14 mouse cellular contexts compared by ENCODE assay signal in the genomic region with DNA sequence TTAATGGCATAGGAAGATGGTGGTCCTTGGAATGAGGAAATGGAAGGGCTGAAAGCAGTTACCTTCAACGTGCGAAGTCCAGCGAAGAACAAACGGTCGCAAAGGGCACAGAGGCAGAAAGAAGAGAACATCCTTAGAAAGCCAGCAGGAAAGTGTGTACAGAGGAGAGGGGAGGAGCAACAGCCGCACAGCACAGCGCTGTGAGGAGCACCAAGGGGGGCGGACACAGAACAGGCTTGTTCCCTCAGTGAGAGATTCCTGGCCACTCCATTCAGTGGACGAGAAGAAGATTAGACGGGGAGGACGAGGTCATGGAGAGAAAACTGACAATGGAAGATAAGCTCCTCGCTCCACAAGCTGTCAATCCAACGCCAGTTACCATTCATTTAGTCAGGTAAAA. TPM values are rescaled to one million over a fixed set of nuclear protein-coding genes. Genes with fewer than 3 reads are reported as not detected.
A peak's percentile ranks its signal among the peaks of the same experiment; 100 is the strongest.
DNase-seq lines count a peak whose midpoint lies in the region; ATAC-seq and TF ChIP-seq lines count a peak whose summit lies in the region.
"Had no signal": no experiment of that assay in that cellular context is flagged by ENCODE, and none has a peak within 500 bp of the region (broad histone marks: within the 10 kb centered on the region; RNA-seq: fewer than 3 reads in every experiment).

No protein-coding gene starts in this region.

- H3K27me3 ChIP-seq in embryonic facial prominence, embryonic 13.5 days, result no peaks in the 10 kb centered on the region
- H3K27me3 ChIP-seq in embryonic facial prominence, embryonic 10.5 days (replicated peaks; ENCODE audit: low read depth, poor library complexity, severe bottlenecking), result no peaks in the 10 kb centered on the region
- H3K27me3 ChIP-seq in heart, postnatal 0 days (ENCODE audit: control insufficient read depth, insufficient read depth, low read length), result no peaks in the 10 kb centered on the region
- no peaks in the 10 kb centered on the region for H3K27me3 ChIP-seq in hindbrain, embryonic 12.5 days
- H3K27me3 ChIP-seq: neural tube, embryonic 12.5 days had no signal

- H3K36me3 ChIP-seq in embryonic facial prominence, embryonic 13.5 days, result no peaks in the 10 kb centered on the region
- no peaks in the 10 kb centered on the region for H3K36me3 ChIP-seq in embryonic facial prominence, embryonic 10.5 days (replicated peaks)
- no peaks in the 10 kb centered on the region for H3K36me3 ChIP-seq in heart, postnatal 0 days (replicated peaks; ENCODE audit: control insufficient read depth, insufficient read depth, low read length)
- H3K36me3 ChIP-seq in hindbrain, embryonic 12.5 days, result no peaks in the 10 kb centered on the region
- H3K36me3 ChIP-seq: neural tube, embryonic 12.5 days had no signal

- no peak overlapping the region for H3K4me3 ChIP-seq in embryonic facial prominence, embryonic 13.5 days
- no peak overlapping the region for H3K4me3 ChIP-seq in embryonic facial prominence, embryonic 10.5 days
- H3K4me3 ChIP-seq in heart, postnatal 0 days (ENCODE audit: low read depth, low read length), result no peak overlapping the region
- H3K4me3 ChIP-seq in hindbrain, embryonic 12.5 days, result no peak overlapping the region
- H3K4me3 ChIP-seq: neural tube, embryonic 12.5 days had no signal

- intact Hi-C loops in heart, postnatal 14 days (cut with DNase I), result no loop called here
- intact Hi-C loops in left cerebral cortex, postnatal 4 days (cut with DNase I), result loop anchor here (10.0 kb wide), 1 partner anchor 58 kb away; a partner anchor contains a TSS

- 48% methylated on average over 13 of the region's 13 CpGs for WGBS in embryonic facial prominence, embryonic 13.5 days
- WGBS in embryonic facial prominence, embryonic 10.5 days, result 56% methylated on average over 13 of the region's 13 CpGs
- 35% methylated on average over 13 of the region's 13 CpGs for WGBS in heart, postnatal 0 days
- 55% methylated on average over 13 of the region's 13 CpGs for WGBS in hindbrain, embryonic 12.5 days

- H3K27ac ChIP-seq in embryonic facial prominence, embryonic 13.5 days, result no peak overlapping the region
- H3K27ac ChIP-seq in embryonic facial prominence, embryonic 10.5 days (replicated peaks), result no peak overlapping the region
- H3K27ac ChIP-seq in heart, postnatal 0 days (ENCODE audit: low read depth), result no peak overlapping the region
- H3K27ac ChIP-seq in hindbrain, embryonic 12.5 days, result no peak overlapping the region
- H3K27ac ChIP-seq: neural tube, embryonic 12.5 days had no signal

- TF ChIP-seq EP300 in heart, postnatal 0 days (IDR thresholded peaks at IDR 0.05; ENCODE audit: low read depth), result no peak

- no peak overlapping the region for H3K9ac ChIP-seq in embryonic facial prominence, embryonic 13.5 days
- H3K9ac ChIP-seq in heart, postnatal 0 days (replicated peaks; ENCODE audit: low read depth, low read length), result no peak overlapping the region
- H3K9ac ChIP-seq in hindbrain, embryonic 12.5 days, result no peak overlapping the region
- H3K9ac ChIP-seq: neural tube, embryonic 12.5 days had no signal

- no peak for TF ChIP-seq CTCF in heart, postnatal 0 days (IDR thresholded peaks at IDR 0.05; ENCODE audit: low read depth)

- DNase-seq in embryonic facial prominence, embryonic 10.5 days (ENCODE audit: low spot score), result no peak
- no peak for DNase-seq in heart, postnatal 0 days (ENCODE audit: low spot score)
- no peak for DNase-seq in heart, postnatal 14 days
- peak; percentile 16 for DNase-seq in lung, postnatal 10 days
- no peak for DNase-seq in lung, postnatal 14 days
- DNase-seq in left cerebral cortex, postnatal 4 days, result no peak
- DNase-seq: cerebellum, adult 9-11 months; gastrocnemius, postnatal 14 days; lung, adult 18-20 months; right cerebral cortex, postnatal 14 days; thymus, postnatal 25 days had no signal

- no peaks in the 10 kb centered on the region for H3K9me3 ChIP-seq in embryonic facial prominence, embryonic 13.5 days
- no peaks in the 10 kb centered on the region for H3K9me3 ChIP-seq in embryonic facial prominence, embryonic 10.5 days
- no peaks in the 10 kb centered on the region for H3K9me3 ChIP-seq in heart, postnatal 0 days (replicated peaks; ENCODE audit: control insufficient read depth, low read length)
- no peaks in the 10 kb centered on the region for H3K9me3 ChIP-seq in hindbrain, embryonic 12.5 days (replicated peaks)
- H3K9me3 ChIP-seq: neural tube, embryonic 12.5 days had no signal

- peaks cover 23% of the 10 kb centered on the region for H3K4me1 ChIP-seq in embryonic facial prominence, embryonic 13.5 days
- peaks cover 20% of the 10 kb centered on the region for H3K4me1 ChIP-seq in embryonic facial prominence, embryonic 10.5 days
- peaks cover 10% of the 10 kb centered on the region; the same call in 1 of the 2 replicates for H3K4me1 ChIP-seq in heart, postnatal 0 days (ENCODE audit: control insufficient read depth, insufficient read depth)
- H3K4me1 ChIP-seq in hindbrain, embryonic 12.5 days, result peaks cover 3% of the 10 kb centered on the region; the same call in 1 of the 2 replicates
- H3K4me1 ChIP-seq: neural tube, embryonic 12.5 days had no signal

- peak overlapping the region; percentile 3 for H3K4me2 ChIP-seq in embryonic facial prominence, embryonic 13.5 days
- H3K4me2 ChIP-seq in heart, postnatal 0 days (ENCODE audit: low read depth, low read length), result 0 out of 2 replicates have a peak overlapping the region, but pooled peaks have one; percentile 14
- no peak overlapping the region for H3K4me2 ChIP-seq in hindbrain, embryonic 12.5 days (replicated peaks)
- H3K4me2 ChIP-seq: neural tube, embryonic 12.5 days had no signal

- ATAC-seq in embryonic facial prominence, embryonic 13.5 days (ENCODE audit: insufficient number of reproducible peaks, insufficient read depth, low FRiP score, low TSS enrichment, low read depth), result no peak
- no peak for ATAC-seq in heart, postnatal 0 days (ENCODE audit: insufficient read depth, low read depth)
- no peak for ATAC-seq in hindbrain, embryonic 12.5 days (ENCODE audit: low FRiP score)

RNA-seq across cellular contexts. Expression of a gene that starts 5.9 kb away (rescaled TPM):
- 25.2 and 26.5 TPM in 2 replicates for polyA plus RNA-seq in embryonic facial prominence, embryonic 13.5 days (2015; fragmentation: Nextera tagmentation; extraction: Ambion mirVana)
- polyA plus RNA-seq in embryonic facial prominence, embryonic 10.5 days (2016; fragmentation: Nextera tagmentation; extraction: Ambion mirVana), result 34.1 and 35.6 TPM in 2 replicates
- total RNA-seq in heart, postnatal 0 days (2014; rRNA removed; ENCODE audit: low replicate concordance), result 13.6 and 31.9 TPM in 2 replicates
- polyA plus RNA-seq in heart, postnatal 0 days (2015; fragmentation: Nextera tagmentation; extraction: Ambion mirVana), result 7.4 and 8.3 TPM in 2 replicates
- 10 to 100 TPM; 12.6 to 15.5 TPM for total RNA-seq in heart, postnatal 14 days (2021)
- total RNA-seq in left cerebral cortex, postnatal 4 days (2021), result 10 to 100 TPM; 23.2 to 27.3 TPM
- polyA plus RNA-seq in hindbrain, embryonic 12.5 days (2016; fragmentation: Nextera tagmentation; extraction: Ambion mirVana), result 31.9 and 32.7 TPM in 2 replicates
